Mouse (Mus musculus): ENCODE results near the gene Olfr372.
"Not testable (repeated sequence)": the region's sequence is repeated elsewhere in the genome, so short reads cannot be mapped to it uniquely, and the experiment has no call there.

Gene Olfr372

DNA sequence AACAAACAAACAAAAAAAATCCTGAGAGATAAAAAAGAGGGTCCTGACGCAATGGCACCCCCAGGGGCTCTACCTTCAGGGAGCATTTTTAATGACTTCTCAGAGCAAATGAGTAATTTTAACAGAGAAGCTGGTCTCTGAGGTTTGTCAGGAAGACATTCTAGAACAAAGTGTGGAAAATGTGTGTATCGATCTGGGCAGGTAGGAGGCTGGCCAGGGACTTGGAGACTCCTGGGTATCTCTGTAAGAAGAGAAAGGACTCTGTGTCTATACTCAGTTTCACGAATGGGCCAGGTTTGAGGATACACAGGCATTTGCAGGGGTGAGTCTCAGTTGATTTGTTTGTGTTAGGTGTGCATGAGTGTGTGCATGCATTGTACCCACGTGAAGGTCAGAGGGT lies at the start of gene Olfr372:
Gene Olfr372 (plus strand): TSS at position 301 of the 400 bp plus-strand sequence.
- not testable (repeated sequence) for DNase-seq

DNA sequence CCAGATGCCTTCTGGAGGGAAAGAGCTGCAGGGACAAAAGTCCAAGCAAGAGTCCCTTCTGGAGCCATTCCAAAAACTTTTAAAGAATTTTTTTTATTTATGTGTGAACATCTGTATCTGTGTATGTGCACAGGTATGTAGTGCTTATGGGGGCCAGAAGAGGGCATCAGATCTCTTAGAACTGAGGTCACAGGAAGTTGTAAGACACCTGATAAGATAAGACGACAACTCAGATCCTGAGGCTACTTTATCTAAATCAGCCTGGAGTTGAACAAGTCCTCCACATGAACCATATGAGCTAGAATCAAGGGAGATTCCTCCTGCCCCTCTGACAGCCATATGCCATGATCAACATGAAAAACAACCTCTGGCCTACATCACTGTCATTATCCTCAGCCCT lies 41.6 kb upstream of the Olfr372 start:
- no peak for DNase-seq

DNA sequence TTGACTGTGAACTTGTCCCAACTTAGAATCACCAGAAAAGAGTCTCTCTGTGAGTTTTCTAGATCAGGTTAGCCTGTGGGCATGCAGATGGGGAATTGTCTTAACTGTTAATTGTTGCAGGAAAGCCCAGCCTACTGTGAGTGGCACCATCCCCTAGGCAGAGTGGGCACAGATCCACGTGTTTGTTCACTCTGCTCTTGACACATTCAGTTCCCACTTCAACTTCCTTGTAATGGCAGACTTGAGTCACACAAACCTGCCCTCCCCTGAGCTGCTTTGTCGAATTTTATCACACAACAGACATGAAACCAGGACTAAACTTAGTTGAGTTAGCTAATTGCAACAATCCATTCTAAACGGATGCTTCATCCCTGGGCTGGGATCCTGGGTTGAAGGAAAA lies 40.8 kb upstream of the Olfr372 start:
- DNase-seq = no peak

DNA sequence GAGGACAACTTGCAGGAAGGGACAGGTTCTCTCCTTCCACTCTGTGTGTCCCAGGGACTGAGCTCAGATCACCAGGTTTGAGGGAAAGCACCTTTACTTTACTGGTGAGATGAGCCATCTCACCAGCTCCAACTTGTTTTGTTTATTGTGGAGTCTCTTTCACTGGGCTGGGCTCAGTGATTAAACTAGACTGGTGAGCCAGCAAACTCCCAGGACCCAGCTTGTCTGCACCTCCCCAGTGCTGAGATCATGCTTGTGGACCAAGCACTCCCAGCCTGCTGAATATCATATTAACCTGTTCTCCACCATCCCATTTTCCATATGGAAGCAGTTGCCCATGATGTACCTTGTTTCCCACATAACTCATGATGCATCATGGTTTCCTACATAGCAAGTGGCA lies 38.1 kb upstream of the Olfr372 start:
- no peak for DNase-seq

DNA sequence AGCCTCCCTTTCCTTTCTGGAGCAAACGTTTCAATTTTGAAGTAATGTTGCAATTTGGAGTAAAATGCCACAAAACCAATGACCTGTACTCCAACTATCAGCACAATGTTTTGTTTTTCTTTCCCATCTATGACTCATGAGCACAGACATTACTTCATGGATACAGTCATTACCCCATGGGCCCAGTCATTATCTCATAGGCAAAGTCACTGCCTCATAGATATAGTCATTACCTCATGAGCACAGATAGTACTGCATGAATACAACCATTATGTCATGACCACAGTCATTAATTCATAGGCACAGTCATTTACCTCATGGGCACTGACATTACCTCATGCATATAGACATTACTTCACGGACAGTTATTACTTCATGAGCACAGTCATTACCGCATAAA lies 35.1 kb upstream of the Olfr372 start:
- DNase-seq = no peak

DNA sequence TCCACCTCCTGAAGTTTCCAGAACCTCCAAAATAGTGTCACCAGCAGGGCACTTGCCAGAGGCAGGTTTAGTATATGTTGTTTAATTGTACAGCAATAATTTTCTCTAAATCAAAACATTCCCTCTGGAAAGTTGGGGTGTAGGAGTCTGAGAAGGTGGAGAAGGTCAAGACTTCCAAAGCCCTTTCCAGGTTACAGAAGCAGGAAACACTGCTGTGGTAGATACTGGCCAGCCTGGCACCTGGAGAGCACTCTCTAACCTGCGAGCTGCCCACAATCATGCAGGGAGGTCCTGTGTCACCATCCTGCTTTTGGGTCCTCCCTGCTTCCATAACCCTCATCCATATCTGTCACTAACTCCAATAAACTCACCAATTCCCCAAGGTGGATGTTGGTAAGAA lies 34.3 kb upstream of the Olfr372 start:
- DNase-seq = no peak

DNA sequence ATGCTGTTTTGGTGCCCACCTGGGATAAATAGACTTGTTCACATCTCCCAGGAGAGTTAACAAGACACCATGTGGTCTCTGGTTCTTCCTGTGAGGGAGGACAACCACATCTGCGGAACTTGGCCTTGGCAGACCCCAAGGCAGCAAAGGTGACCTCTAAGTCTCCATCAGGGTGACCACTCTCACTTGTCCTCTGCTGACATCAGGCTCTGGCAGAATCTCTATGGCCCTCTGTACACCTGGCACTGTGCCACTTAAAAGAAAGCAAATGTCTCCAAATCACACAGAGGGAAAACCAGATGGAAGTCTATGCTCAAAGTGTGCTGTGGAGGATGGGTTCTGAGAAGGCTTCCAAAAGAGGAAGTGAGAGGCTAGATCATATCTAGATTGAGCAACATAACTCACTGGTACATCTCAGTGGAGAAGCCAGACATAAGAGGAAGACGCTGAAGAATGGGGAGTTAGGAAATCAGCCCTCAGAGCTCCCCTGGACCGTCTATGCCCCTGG lies 32.8 kb upstream of the Olfr372 start:
- DNase-seq = peak; percentile 11 to 49

DNA sequence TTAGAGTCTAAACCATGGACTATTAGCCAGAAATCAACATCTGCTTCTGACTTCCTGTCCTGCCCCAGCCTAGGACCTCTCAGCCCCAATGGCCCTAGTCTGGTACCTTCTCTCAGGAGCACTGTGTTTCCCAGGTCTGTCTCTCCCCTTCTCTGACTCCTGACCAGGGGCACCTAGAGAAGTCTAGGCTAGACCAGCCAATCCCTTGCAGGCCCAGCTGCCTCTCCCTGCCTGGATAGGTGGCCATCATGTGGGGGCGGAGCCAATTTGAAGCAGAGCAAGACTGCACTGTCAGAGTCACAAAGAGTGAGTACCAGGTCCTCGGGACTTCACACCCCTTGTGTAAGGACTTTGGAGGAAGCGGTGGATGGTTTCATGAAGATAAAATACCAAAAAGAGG lies 31.5 kb upstream of the Olfr372 start, which contains the start of gene Cyp4f18:
Gene Cyp4f18 (minus strand): TSS at position 154 of the 400 bp plus-strand sequence.
- peak in 1 of 2 experiments; percentile 39 for DNase-seq

DNA sequence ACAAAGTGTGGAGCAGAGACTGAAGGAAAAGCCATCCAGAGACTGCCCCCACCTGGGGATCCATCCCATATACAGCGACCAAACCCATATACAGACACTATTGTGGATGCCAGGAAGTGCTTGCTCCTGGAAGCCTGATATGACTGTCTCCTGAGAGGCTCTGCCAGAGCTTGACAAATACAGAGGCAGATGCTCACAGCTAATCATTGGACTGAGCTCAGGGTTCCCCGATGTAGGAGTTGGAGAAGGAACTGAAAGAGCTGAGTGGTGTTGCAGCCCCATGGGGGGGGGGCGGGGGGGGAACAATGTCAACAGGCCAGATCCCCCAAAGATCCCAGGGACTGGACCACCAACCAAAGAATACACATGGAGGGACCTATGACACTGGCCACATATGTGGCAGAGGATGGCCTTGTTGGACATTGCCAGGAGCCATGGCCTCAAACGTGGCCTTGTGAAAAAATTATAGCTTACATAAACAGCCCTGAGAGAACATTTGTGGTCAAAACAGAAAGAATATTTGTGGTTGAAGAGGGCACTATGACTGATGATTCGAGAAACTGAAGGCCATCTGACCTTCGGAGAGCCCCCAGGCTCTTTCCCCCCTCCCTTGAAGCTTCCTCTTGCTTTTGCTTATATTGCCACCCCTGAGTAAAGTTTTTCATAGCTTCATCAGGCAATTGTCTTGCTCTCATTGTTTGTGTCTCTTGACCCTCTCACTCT lies 27.4 kb upstream of the Olfr372 start:
- not testable (repeated sequence) for DNase-seq

DNA sequence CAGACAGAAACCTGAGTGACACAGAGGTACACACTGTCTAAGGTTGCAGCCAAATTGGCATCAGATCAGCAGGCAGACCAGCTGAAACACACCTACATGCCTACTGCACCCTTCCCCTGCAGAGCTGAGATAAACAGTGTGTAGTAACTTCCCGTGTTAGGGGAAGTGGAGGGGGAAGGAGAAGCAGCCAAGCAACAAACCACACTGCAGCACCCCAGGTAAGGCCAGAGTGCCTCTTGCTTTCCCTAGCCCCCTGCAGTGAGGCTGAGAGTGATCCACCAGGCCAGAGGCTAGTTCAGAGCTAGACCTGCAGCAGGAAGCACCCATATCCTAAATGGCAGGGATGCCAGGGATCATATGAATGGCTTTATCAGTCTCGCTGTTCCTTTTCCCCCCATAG lies 23.7 kb upstream of the Olfr372 start:
- not testable (repeated sequence) for DNase-seq

DNA sequence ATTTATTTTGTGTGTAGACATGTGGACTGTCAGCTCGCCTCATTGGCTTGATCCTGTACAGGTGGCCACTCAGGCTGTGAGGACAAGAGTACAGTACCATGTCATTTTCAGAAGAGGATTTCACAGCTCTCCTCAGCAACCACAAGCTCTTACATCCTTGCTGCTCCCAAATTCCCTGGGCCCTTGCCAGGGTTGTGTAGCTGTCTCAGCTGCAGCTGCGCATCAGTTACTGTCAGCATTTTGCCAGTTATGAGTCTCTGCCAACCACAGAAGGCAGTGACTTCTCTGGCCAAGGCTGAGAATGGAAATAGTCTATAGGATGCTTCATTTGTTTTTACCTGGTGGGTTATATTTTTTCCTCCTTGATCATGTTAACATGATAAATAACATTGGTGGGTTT lies 22.9 kb upstream of the Olfr372 start:
- DNase-seq = no peak

DNA sequence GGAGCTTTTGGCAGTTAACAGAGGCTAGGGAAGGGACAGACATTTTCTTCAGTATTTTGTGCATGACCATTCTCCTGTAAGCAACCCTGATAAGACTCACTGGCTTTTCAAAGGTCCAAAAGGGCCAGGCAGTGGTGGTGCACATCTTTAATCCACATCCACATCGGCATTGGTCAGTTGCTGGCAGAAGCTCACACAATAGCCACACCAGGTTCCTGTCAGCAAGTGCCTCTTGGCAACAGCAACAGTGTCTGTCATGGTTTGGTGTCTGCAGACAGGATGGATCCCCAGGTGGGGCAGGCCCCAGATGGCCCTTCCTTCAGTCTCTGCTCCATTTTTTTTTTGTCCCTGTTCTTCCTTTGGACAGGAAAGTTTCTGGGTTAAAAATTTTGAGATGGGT lies 22.0 kb upstream of the Olfr372 start:
- not testable (repeated sequence) for DNase-seq

DNA sequence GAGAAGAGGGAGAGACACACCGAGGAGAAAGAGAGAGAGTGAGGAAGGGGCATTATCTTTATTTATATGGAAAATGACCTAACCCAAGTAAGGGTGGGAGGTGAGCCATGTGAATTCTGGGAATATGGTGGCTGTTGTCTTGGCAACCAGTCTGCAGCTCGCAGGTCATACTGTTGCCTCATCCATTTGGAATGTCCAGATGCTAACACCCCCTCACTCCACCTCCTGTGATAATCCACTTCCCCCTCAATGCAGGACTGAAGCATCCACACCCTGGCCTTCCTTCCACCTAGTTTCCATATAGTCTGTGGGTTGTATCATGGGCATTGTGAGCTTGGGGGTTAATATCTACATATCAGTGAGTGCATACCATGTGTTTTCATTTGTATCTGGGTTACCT lies 21.2 kb upstream of the Olfr372 start:
- no peak for DNase-seq

DNA sequence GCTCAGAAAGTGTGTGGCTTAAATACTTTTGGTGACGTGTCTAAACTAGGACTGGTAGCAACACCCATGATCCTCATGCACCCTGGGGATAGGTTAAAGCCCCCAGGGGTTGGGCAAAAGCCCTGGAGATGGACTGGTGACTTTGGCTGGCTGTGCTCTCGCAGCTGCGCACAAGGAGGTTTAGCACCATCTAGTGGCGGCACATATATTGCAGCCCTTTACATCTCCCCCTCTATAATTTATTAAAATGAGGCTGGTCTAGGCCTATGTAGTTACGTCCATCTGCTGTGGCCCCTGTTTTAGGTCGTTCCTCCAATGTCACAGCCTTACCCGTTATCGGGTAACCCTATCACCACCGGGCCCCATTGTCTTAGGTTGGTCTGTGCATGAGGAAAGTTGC lies 16.1 kb upstream of the Olfr372 start:
- not testable (repeated sequence) for DNase-seq

DNA sequence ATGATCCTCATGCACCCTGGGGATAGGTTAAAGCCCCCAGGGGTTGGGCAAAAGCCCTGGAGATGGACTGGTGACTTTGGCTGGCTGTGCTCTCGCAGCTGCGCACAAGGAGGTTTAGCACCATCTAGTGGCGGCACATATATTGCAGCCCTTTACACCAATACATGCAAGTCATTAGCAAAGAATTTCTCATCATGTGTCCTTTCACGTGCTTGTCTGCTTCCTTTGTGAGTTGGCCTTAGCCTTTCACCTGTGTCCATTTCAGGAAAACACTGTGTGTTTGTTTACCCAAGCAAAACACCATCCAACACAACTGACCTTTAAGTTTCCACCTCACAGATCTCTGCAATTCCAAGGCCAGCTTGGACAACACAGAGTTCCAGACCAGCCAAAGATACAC lies 8.1 kb upstream of the Olfr372 start:
- peak; percentile 66 to 79 for DNase-seq

DNA sequence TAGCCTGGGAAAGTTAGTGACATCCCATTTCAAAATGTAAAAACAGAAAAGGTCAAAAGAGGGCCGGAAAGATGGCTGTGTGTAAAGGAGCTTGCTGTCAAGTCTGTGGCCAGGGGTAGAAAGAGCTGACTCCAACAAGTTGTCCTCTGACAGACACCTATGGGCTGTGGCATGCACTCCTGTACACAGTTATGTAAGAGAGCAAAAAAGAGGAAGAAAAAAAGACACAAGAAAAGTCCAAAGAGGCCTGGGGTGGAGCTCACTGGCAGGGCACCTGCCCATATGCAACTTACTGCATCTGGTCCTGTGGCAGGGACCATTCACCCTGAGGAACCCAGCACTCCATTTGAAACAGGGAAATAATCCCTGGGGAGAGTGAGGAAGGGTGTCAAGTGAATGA lies 1.5 kb downstream of the Olfr372 start:
- DNase-seq = no peak

DNA sequence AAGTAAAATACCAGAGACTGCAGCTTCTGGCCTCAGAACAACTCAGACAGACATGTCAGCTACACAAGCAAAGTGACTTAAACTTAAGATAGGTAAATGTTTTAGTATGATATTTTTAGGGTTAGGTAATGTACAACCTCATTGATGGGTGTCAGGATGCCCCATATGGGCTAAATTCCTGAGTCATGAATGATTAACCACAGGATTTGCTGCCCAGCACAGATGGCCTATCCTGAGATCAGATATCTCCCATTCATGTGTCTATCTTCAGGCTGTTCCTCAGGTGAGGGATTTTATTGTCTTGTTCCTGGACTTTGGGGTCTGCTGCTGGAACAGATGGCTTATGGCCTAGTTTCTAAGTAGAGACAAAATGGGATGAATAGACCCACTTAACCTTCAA lies 13.6 kb downstream of the Olfr372 start:
- not testable (repeated sequence) for DNase-seq

DNA sequence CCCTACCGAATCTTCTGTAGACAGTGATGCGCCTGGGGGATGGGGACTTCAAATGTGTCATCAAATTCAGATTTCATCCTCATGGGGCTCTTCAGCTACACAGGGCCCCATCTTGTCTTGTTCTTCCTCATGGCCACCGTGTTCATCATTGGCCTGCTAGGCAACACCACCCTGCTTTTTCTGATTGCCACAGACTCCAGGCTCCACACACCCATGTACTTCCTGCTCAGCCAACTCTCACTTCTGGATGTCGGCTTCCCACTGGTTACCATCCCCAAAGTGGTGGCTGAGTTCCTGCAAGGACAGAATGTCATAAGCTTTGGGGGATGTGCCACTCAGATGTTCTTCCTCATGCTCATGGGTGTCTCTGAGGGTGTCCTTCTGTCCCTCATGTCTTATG lies 16.6 kb downstream of the Olfr372 start:
- not testable (repeated sequence) for DNase-seq

DNA sequence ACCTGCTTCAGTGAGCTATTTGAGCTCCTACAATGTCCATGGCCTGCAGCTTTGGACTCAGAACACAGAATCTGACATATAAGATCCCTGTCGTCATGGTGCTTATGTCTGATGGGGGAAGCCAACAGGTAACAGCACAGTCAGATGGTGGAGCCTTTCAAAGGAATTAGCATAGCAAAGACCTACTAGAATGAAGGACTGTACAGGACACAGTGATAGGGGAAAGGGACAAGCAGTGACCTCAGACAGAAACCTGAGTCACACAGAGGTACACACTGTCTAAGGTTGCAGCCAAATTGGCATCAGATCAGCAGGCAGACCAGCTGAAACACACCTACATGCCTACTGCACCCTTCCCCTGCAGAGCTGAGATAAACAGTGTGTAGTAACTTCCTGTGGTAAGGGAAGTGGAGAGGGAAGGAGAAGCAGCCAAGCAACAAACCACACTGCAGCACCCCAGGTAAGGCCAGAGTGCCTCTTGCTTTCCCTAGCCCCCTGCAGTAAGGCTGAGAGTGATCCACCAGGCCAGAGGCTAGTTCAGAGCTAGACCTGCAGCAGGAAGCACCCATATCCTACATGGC lies 25.9 kb downstream of the Olfr372 start:
- not testable (repeated sequence) for DNase-seq

DNA sequence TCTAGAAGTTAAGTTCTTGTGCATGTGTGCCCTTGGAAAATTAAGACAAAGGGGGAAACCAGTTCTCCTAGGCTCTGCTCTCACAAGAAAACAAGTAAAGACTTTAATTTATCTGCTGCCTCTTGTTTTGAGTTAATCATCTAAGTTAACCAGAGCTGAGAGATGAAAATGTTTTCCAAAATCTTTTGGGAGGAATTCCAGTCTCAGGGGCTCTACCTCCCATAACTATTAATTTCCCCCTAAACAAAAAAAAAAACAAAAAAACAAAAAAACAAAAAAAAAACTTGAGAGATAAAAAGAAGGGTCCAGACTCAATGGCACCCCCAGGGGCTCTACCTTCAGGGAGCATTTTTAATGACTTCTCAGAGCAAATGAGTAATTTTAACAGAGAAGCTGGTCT lies 41.9 kb downstream of the Olfr372 start, which contains the start of gene Olfr373:
Gene Olfr373 (plus strand): TSS at position 301 of the 400 bp plus-strand sequence.
- DNase-seq = not testable (repeated sequence)

DNA sequence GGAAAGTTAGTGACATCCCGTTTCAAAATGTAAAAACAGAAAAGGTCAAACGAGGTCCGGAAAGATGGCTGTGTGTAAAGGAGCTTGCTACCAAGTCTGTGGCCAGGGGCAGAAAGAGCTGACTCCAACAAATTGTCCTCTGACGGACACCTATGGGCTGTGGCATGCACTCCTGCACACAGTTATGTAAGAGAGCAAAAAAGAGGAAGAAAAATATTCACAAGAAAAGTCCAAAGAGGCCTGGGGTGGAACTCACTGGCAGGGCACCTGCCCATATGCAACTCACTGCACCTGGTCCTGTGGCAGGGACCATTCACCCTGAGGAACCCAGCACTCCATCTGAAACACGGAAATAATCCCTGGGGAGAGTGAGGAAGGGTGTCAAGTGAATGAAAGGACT lies 43.7 kb downstream of the Olfr372 start:
- DNase-seq = no peak

DNA sequence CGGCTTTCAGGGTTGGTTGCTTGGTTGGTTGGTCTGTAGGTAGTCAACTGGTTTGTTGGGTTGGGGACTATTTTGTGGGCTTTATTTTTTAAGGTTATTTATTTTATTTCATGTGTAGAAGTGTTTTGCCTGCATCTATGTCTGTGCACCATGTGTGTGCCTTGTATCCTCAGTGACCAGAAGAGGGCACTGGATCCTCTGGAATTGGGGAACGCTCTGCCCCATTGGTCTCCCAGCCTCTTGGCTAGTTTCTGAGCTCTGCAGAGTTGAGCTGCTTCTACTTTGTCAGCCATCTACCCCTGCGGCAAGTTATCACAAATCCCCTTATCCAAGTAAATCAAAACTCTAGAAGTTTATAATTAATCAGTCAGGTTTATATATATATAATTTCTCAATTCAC lies 46.6 kb downstream of the Olfr372 start:
- not testable (repeated sequence) for DNase-seq

DNA sequence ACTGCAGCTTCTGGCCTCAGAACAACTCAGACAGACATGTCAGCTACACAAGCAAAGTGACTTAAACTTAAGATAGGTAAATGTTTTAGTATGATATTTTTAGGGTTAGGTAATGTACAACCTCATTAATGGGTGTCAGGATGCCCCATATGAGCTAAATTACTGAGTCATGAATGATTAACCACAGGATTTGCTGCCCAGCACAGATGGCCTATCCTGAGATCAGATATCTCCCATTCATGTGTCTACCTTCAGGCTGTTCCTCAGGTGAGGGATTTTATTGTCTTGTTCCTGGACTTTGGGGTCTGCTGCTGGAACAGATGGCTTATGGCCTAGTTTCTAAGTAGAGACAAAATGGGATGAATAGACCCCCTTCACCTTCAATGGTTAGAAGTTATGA lies 55.7 kb downstream of the Olfr372 start:
- not testable (repeated sequence) for DNase-seq

DNA sequence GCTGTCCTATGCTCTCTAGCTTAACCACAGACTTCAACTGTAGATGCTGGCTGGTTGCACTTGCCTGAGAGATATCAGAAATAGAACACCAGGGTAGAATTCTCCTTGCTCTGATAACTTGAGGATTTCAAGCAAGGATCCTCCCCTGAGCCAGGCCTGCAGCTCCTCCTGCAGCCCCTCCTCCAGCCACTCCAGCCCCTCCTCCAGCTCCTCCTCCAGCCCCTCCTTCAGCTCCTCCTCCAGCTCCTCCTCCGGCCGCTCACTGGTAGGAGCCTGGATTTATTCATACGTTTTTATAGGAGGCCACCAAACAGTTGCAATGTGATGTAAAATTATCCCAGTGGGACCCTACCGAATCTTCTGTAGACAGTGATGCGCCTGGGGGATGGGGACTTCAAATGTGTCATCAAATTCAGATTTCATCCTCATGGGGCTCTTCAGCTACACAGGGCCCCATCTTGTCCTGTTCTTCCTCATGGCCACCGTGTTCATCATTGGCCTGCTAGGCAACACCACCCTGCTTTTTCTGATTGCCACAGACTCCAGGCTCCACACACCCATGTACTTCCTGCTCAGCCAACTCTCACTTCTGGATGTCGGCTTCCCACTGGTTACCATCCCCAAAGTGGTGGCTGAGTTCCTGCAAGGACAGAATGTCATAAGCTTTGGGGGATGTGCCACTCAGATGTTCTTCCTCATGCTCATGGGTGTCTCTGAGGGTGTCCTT lies 58.5 kb downstream of the Olfr372 start:
- DNase-seq = peak; percentile 32 to 58

All from kidney, postnatal 25 days (tissue).